Mouse (Mus musculus) CH12.LX (cell line): ENCODE data around the gene Dda1.

Source experiments
- CHD1 ChIP-seq: IDR thresholded peaks from 2 replicates; pipeline ENCODE4 v1.6.1; 2012; ENCODE audit warnings: low read depth, low read length, improper control_type of control experiment, inconsistent platforms
- CTCF ChIP-seq, 2 experiments: IDR thresholded peaks in 1 of 2; conservative IDR thresholded peaks in 1 of 2; 2 replicates each; pipeline ENCODE4 v1.5.1; 2011 to 2012; ENCODE audit warnings: low read depth in 2 of 2, low read length in 2 of 2, improper control_type of control experiment in 1 of 2, inconsistent platforms in 1 of 2, mild to moderate bottlenecking in 1 of 2, moderate library complexity in 1 of 2
- E2F4 ChIP-seq: IDR thresholded peaks from 2 replicates; pipeline ENCODE4 v1.6.1; 2011; ENCODE audit warnings: low read depth, low read length, improper control_type of control experiment; ENCODE audit not compliant: insufficient replicate concordance
- EP300 ChIP-seq: IDR thresholded peaks from 2 replicates; pipeline ENCODE4 v1.6.1; 2011; ENCODE audit warnings: low read length, improper control_type of control experiment
- GABPA ChIP-seq: IDR thresholded peaks from 2 replicates; pipeline ENCODE4 v1.6.1; 2012; ENCODE audit warnings: low read depth, low read length, improper control_type of control experiment, inconsistent platforms; ENCODE audit not compliant: insufficient replicate concordance
- HCFC1 ChIP-seq: IDR thresholded peaks from 2 replicates; pipeline ENCODE4 v1.6.1; 2012; ENCODE audit warnings: low read depth, mild to moderate bottlenecking, inconsistent platforms, low read length, improper control_type of control experiment
- JUND ChIP-seq: conservative IDR thresholded peaks from 2 replicates; pipeline ENCODE4 v1.6.1; 2011; ENCODE audit warnings: low read depth, low read length, improper control_type of control experiment
- POLR2A ChIP-seq: IDR thresholded peaks from 2 replicates; pipeline ENCODE4 v1.6.1; 2011; ENCODE audit warnings: low read depth, mild to moderate bottlenecking, improper control_type of control experiment, low read length
- ZC3H11A ChIP-seq: IDR thresholded peaks from 2 replicates; pipeline ENCODE4 v1.6.1; 2012; ENCODE audit warnings: low read depth, mild to moderate bottlenecking, inconsistent platforms, low read length, improper control_type of control experiment
- ZKSCAN1 ChIP-seq: IDR thresholded peaks from 2 replicates; pipeline ENCODE4 v1.6.1; 2012; ENCODE audit warnings: low read depth, inconsistent platforms, low read length, improper control_type of control experiment, borderline replicate concordance
- ZNF384 ChIP-seq: IDR thresholded peaks from 2 replicates; pipeline ENCODE4 v1.6.1; 2012; ENCODE audit warnings: low read depth, low read length, improper control_type of control experiment, inconsistent platforms

DNA sequence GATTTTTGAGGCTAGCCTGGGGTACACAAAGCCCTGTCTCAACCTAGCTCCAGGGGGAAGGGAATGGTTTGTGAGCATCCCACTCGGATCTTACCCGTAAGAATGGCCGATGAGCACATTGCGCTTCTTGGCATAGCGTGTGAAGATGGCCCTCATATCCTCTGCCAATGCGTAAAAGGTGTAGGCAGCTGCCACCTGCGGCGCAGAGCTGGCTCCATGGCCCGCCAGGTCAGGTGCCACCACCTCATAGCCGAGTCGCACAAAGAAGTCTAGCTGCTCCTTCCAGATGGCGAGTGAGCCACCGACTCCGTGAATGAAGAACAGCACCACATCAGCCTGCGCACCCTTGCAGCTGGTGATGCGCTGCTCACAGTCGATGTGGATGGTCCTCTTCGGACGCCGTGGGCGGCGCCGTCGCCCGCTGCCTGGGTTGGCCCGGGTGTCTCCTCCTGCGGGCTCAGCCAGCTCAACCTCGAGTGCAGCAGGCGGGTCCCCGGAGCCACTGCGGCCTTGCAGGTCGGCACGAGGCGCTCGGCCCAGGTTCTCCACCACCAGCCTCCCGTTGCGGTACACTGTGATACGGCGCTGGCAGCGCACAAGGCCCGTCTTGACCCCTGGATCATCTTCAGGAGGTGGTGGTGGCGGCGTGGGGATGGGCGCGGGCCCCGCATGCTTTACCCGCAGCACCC is 7.7 kb upstream of the Dda1 start:
- TF ChIP-seq POLR2A (no peak), HCFC1 (no peak), CTCF (conservative IDR thresholded peaks at IDR 0.05 in 1 of 2, IDR thresholded peaks at IDR 0.05 in 1 of 2; ENCODE audit: low read depth in 2 of 2, low read length in 2 of 2) (no peak), EP300 (no peak), ZKSCAN1 (no peak), GABPA (no peak), JUND (no peak), CHD1 (no peak), ZC3H11A (no peak), ZNF384 (no peak), E2F4 (no peak)
